In genomic region chr2:146560633-146561043, GRCm38 (mm10) we compare ENCODE assay signal across 20 mouse cellular contexts. TPM values are rescaled to one million over a fixed set of nuclear protein-coding genes. Genes with fewer than 3 reads are reported as not detected.
DNase-seq lines count a peak whose midpoint lies in the region; ATAC-seq and TF ChIP-seq lines count a peak whose summit lies in the region.
"Had no signal": no experiment of that assay in that cellular context is flagged by ENCODE, and none has a peak within 500 bp of the region (broad histone marks: within the 10 kb centered on the region; RNA-seq: fewer than 3 reads in every experiment).

No protein-coding gene starts in this region.

- no peak for TF ChIP-seq POLR2A in bone marrow macrophage, adult 2 months (IDR thresholded peaks at IDR 0.05; ENCODE audit: borderline replicate concordance, low read depth, low read length)

- H3K4me1 ChIP-seq in heart, embryonic 16.5 days (ENCODE audit: control insufficient read depth, insufficient read depth, low read length): peaks cover 9% of the 10 kb centered on the region
- H3K4me1 ChIP-seq in bone marrow macrophage, adult 2 months (ENCODE audit: control insufficient read depth, insufficient read depth, low read length): peaks cover 20% of the 10 kb centered on the region
- peaks cover 7% of the 10 kb centered on the region for H3K4me1 ChIP-seq in lung, embryonic 15.5 days
- H3K4me1 ChIP-seq in midbrain, embryonic 10.5 days: peaks cover 5% of the 10 kb centered on the region; the same call in 1 of the 2 replicates
- H3K4me1 ChIP-seq: hindbrain, embryonic 12.5 days; stomach, embryonic 15.5 days had no signal

- H3K27ac ChIP-seq in heart, embryonic 16.5 days (ENCODE audit: low read length): peak overlapping the region; percentile 47
- H3K27ac ChIP-seq in bone marrow macrophage, adult 2 months (ENCODE audit: insufficient read depth, low read depth, low read length): peak overlapping the region; percentile 17; the same call in 1 of the 2 replicates
- H3K27ac ChIP-seq in lung, embryonic 15.5 days: peak overlapping the region; percentile 73; the same call in 1 of the 2 replicates
- no peak overlapping the region for H3K27ac ChIP-seq in midbrain, embryonic 10.5 days (replicated peaks)
- H3K27ac ChIP-seq: embryonic facial prominence, embryonic 13.5 days; hindbrain, embryonic 12.5 days; macrophage; stomach, embryonic 15.5 days had no signal

- intact Hi-C loops in heart, postnatal 10 days (cut with DNase I): no loop called here

- H3K4me3 ChIP-seq in heart, embryonic 16.5 days (ENCODE audit: low read length): no peak overlapping the region
- no peak overlapping the region for H3K4me3 ChIP-seq in bone marrow macrophage, adult 2 months (ENCODE audit: insufficient read depth, low read length)
- no peak overlapping the region for H3K4me3 ChIP-seq in lung, embryonic 15.5 days
- no peak overlapping the region for H3K4me3 ChIP-seq in midbrain, embryonic 10.5 days
- H3K4me3 ChIP-seq: embryonic facial prominence, embryonic 13.5 days; hindbrain, embryonic 12.5 days; stomach, embryonic 15.5 days had no signal

- no peak for DNase-seq in heart, postnatal 10 days
- DNase-seq in midbrain, embryonic 10.5 days (ENCODE audit: low spot score): no peak
- no peak for DNase-seq in frontal cortex, postnatal 10 days (ENCODE audit: low spot score in 2 of 2)
- DNase-seq: adrenal gland, postnatal 10 days; B cell, adult 2 months; cerebellum, adult 18-20 months; forebrain, postnatal 0 days; gastrocnemius, postnatal 14 days; layer of hippocampus, postnatal 36 days; liver; thymus, postnatal 14 days had no signal

- no peak overlapping the region for H3K4me2 ChIP-seq in heart, embryonic 16.5 days (ENCODE audit: low read depth, low read length)
- H3K4me2 ChIP-seq in lung, embryonic 15.5 days: no peak overlapping the region
- H3K4me2 ChIP-seq: embryonic facial prominence, embryonic 13.5 days; hindbrain, embryonic 12.5 days; stomach, embryonic 15.5 days had no signal

- TF ChIP-seq CTCF in bone marrow macrophage, adult 2 months (IDR thresholded peaks at IDR 0.05; ENCODE audit: low read depth, low read length): no peak

- no peaks in the 10 kb centered on the region for H3K36me3 ChIP-seq in heart, embryonic 16.5 days (ENCODE audit: control insufficient read depth, insufficient read depth)
- H3K36me3 ChIP-seq in lung, embryonic 15.5 days: no peaks in the 10 kb centered on the region
- no peaks in the 10 kb centered on the region for H3K36me3 ChIP-seq in midbrain, embryonic 10.5 days
- H3K36me3 ChIP-seq: embryonic facial prominence, embryonic 13.5 days; hindbrain, embryonic 12.5 days; stomach, embryonic 15.5 days had no signal

- H3K9ac ChIP-seq in heart, embryonic 16.5 days (ENCODE audit: low read length): no peak overlapping the region
- no peak overlapping the region for H3K9ac ChIP-seq in lung, embryonic 15.5 days
- H3K9ac ChIP-seq: embryonic facial prominence, embryonic 13.5 days; forebrain, postnatal 0 days; hindbrain, embryonic 12.5 days; stomach, embryonic 15.5 days had no signal

- no peak for ATAC-seq in heart, embryonic 16.5 days (replicated peaks; ENCODE audit: extremely low read depth, insufficient read depth, low FRiP score)
- ATAC-seq in lung, embryonic 15.5 days (ENCODE audit: borderline replicate concordance, extremely low read depth, low FRiP score, low TSS enrichment): no peak
- peak; percentile 77 for ATAC-seq in megakaryocyte progenitor cell, adult 5-6 weeks (replicated peaks; ENCODE audit: poor library complexity)
- ATAC-seq: forebrain, postnatal 0 days; midbrain, embryonic 16.5 days had no signal

- WGBS in heart, embryonic 16.5 days: 69% methylated on average over 4 of the region's 4 CpGs
- 38% methylated on average over 4 of the region's 4 CpGs for WGBS in lung, embryonic 15.5 days
- 86% methylated on average over 4 of the region's 4 CpGs for WGBS in midbrain, embryonic 10.5 days

- no peaks in the 10 kb centered on the region for H3K9me3 ChIP-seq in heart, embryonic 16.5 days (replicated peaks; ENCODE audit: control insufficient read depth, low read length)
- no peaks in the 10 kb centered on the region for H3K9me3 ChIP-seq in lung, embryonic 15.5 days
- no peaks in the 10 kb centered on the region for H3K9me3 ChIP-seq in midbrain, embryonic 10.5 days (replicated peaks)
- H3K9me3 ChIP-seq: embryonic facial prominence, embryonic 13.5 days; hindbrain, embryonic 12.5 days; stomach, embryonic 15.5 days had no signal

- no peaks in the 10 kb centered on the region for H3K27me3 ChIP-seq in heart, embryonic 16.5 days (ENCODE audit: control insufficient read depth, insufficient read depth, low read length)
- H3K27me3 ChIP-seq in lung, embryonic 15.5 days: no peaks in the 10 kb centered on the region
- H3K27me3 ChIP-seq in midbrain, embryonic 10.5 days (ENCODE audit: low read depth, poor library complexity, severe bottlenecking): no peaks in the 10 kb centered on the region
- H3K27me3 ChIP-seq: embryonic facial prominence, embryonic 13.5 days; hindbrain, embryonic 12.5 days; stomach, embryonic 15.5 days had no signal

RNA-seq across cellular contexts. Expression of gene Ralgapa2, which starts 48.5 kb away (rescaled TPM):
- polyA plus RNA-seq in heart, embryonic 16.5 days (2015; fragmentation: Nextera tagmentation; extraction: Ambion mirVana): 11.1 and 12.0 TPM in 2 replicates
- 10 to 100 TPM; 32.1 to 32.7 TPM for total RNA-seq in heart, postnatal 10 days (2021)
- 8.6 and 9.1 TPM in 2 replicates for polyA plus RNA-seq in bone marrow macrophage, adult 2 months (2012; ENCODE audit: insufficient read depth, insufficient read length, missing spikeins)
- polyA plus RNA-seq in lung, embryonic 15.5 days (2015; fragmentation: Nextera tagmentation; extraction: Ambion mirVana): 7.3 and 7.7 TPM in 2 replicates
- total RNA-seq in megakaryocyte progenitor cell, adult 5-6 weeks (2015): 12.5 and 17.1 TPM in 2 replicates
- 5.0 and 10.6 TPM in 2 replicates for total RNA-seq in megakaryocyte progenitor cell, adult 5-6 weeks (2017)
- polyA plus RNA-seq in midbrain, embryonic 10.5 days (2016; fragmentation: Nextera tagmentation; extraction: Ambion mirVana): 9.7 and 10.6 TPM in 2 replicates
